Mouse (Mus musculus) right cerebral cortex, postnatal 10 days (tissue): Measurements from ENCODE around the gene Ccdc149.

ENCODE experiments used
- DNase-seq, 2 experiments: peaks; one replicate each; pipeline ENCODE4 v3.0.0; 2021; ENCODE audit warnings: low spot score in 2 of 2

The Ccdc149 gene

DNA sequence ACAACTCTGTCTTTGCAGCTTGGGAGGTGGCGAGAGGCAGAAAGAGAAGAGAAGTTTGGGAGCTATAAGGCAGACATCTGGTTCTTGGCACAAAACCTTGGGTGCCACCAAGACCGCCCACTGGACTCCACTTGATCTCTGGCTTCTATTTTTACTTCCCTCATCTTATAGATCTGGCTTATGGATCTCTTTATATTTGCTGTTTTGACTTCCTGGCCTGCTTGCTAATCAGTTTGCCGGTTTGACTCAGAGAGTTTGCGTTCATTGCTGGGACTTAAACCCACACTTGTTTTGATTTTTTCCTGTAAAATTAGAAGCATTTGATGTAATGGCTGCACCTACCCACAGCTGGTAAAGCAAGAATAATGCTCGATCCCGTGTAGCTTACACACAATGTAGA is 100.4 kb downstream of the Ccdc149 start:
- no peak for DNase-seq

GRCm38 (mm10) chr5:52367866-52368840 is 103.2 kb downstream of the Ccdc149 start:
- peak; percentile 44 for DNase-seq

DNA sequence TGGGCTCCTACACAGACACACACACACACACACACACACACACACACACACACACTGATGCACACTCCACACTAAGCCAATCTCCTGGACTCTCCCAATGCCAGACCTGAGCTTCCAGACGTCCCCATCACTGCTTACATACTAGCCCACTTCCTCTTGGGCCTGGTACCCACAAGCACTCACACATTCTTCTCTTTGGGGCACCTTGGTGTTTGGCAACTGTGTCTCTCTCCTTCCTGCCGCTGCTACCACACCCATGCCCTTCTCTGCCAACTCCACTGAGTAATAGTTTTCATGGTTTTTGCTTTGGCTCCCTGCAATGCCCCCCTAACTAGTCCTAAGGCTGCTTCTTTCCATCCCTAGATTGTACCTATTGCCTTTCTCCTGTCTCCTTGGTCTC is 104.7 kb downstream of the Ccdc149 start:
- no peak for DNase-seq

DNA sequence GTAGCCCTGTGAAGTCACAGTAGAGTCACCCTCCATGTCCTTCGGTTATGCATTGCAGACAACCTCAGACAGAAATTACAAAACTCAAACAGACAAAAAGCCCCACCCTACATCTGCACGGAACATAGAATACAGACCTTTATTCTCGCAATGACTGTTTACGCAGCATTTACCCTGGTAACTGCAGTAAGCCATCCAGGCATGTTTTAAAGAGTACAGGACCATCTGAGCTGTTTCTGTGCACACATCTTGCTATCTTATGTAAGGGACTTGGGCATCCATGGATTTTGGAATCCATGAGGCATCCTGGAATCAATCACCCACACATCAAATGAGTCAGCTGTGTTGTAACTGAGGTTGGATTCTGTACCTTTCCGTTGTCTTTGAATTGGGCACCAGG is 105.4 kb downstream of the Ccdc149 start:
- no peak for DNase-seq

- DNase-seq = no peak
Observed at GRCm38 (mm10) chr5:52364521-52364920, 106.8 kb downstream of the Ccdc149 start.

GRCm38 (mm10) chr5:52363468-52364150 is 107.7 kb downstream of the Ccdc149 start, which contains the start of gene Sod3:
TSS of gene Sod3 (plus strand) at chr5:52363791.
- DNase-seq = peak in 1 of 2 experiments; percentile 38

DNA sequence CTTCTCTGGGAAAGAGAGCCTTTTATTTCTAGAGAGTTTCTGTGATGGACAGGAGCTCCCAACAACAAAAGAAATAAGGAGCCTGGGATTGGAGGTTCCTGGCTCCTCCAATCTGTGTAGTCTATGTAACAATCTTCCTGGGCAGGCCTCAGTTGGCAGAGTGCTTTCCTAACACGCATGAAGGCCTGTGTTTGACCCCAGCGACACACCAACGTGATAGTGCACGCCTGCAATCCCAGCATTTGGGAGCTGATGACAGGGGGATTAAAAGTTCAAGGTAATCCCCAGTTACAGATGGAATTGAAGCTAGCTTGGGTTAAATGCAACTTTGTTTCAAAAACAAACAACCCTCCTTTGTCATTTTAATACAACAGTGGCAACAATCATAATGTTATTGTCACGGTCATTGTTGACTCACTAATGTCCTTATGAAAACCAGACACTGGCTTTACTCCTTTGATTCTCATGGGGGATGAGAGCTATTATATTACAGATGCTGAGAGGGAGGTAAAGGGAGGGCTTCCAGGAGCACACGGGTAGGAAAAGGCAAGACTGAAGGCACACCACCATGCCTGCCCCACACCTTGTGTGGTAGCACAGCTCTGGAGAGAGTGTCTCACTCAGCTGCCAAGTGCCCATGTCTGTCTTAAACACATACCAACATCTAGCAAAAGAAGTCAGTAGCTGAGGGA is 108.4 kb downstream of the Ccdc149 start:
- DNase-seq = no peak

DNA sequence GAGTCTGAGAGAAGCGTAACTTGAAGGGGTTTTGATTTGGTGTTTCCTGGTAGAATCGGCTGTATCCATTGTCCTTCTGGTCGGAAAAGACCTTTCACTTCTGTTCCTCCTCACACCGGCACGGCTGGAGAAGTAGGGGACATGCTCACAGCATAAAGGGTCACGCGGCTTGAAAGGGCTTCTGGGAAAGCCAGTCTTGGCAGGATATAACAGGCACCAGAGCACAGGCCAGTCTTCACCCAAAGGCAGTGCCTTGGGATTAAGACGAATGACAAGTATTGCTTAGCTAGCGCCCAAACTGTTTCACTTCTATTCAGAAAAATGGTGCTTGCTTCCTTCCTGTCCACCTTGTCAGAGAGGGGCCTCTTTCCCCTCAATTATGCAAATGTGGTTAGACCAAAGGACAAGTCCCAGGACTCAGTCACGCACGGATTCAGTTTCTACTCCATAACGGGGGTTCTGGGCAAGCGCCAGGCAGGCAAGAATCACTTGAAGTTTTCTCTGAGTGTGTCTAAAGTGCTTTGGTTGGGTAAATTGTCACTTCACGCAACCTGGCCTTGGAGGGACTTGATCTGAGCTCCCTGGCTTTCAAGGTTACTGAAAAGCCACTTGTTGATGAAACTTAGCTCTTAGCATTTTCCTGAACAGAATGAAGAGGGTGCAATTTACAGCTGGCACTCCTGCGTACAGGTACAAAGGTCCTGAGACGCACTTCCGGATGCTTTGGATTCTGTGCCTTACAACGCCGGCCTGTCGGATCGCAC is 110.9 kb downstream of the Ccdc149 start:
- no peak for DNase-seq

- DNase-seq = no peak
Observed at GRCm38 (mm10) chr5:52358120-52358519, 113.2 kb downstream of the Ccdc149 start.

DNA sequence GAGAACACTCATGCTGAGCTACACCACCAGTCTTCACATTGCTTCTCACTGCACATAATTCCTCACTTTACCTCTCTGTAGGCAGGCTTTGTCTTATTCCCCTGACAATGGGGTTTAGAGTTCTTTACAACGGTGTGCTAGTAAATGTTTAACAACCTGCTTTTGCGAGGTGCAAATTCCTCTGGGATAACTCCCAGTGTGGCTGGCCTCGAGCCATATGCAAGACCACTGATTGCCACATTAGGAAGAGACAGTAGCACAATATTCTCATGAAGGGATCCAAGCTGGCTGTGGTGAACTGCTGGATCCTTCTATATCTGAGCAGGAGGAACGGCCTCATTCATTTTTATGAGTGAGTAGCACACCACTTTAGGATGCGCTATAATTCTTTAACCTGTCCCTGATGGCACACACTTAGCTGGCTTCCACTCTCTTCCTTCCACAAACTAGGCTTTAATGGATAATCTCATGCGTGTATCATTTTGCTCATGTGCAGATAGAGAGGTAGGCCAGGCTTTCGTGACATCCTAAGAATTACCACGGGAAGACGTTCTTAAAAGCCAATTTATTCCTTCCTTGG is 114.1 kb downstream of the Ccdc149 start:
- DNase-seq = no peak

DNA sequence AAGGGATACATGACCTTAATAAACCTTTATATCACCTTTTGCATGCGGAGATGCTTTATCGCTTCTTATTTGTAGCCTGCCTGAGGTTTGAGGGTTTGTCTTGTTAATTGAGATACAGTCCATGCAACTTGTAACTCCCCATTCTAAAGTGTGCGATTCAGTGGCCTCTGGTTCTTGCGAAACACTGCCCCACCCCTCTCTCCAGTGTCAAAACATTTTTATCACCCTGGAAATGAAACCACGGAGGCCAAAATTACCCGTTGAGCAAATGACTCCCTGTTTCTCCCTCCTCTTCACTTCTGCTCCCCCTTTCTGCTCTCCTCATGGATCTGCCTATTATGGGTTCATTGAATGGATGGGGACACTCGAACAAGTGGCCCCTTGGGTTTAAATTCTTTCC is 115.7 kb downstream of the Ccdc149 start:
- no peak for DNase-seq

- DNase-seq = no peak
Observed at GRCm38 (mm10) chr5:52354441-52354840, 116.9 kb downstream of the Ccdc149 start.

DNA sequence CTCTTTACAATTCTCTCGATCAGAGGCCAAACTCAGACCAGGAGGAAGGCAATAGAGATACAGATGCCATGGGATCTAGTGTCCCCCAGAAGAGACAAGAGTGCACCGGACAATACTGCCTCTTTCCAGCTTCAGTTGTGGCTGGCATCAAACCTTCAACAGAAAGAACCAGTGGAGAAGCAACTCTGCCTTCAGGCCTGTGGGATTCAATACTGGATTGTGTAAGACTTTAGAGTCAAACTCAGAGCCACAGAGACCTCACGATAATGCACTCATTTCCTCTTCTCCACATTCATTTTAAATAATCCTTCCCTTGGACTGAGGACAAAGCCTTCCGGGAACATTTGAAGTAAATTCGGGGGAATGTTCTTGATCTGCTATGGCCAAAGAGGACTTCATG is 118.6 kb downstream of the Ccdc149 start:
- DNase-seq = no peak

GRCm38 (mm10) chr5:52351561-52351960 is 119.8 kb downstream of the Ccdc149 start:
- DNase-seq = no peak

GRCm38 (mm10) chr5:52350451-52350850 is 120.9 kb downstream of the Ccdc149 start:
- DNase-seq = no peak

DNA sequence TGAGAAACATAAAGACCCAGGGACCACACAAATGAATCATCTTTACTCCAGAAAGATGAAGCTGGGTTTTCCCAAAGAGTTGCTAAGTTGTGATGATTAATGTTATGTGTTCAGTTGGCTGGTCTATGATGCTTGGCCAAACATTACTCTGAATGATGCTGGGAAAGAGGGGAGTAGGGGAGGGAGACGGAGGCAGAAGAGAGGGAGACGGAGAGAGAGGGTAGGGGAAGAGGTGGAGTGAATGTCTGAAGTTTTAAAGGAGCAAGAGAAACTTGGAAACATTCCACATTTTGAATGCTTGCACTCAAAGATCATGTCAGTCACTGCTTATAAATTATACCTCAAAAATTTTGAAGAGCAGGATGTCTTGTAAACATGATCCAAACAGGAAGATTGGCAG is 124.4 kb downstream of the Ccdc149 start:
- DNase-seq = no peak

- DNase-seq = no peak
Observed at GRCm38 (mm10) chr5:52339134-52339533, 132.2 kb downstream of the Ccdc149 start.

DNA sequence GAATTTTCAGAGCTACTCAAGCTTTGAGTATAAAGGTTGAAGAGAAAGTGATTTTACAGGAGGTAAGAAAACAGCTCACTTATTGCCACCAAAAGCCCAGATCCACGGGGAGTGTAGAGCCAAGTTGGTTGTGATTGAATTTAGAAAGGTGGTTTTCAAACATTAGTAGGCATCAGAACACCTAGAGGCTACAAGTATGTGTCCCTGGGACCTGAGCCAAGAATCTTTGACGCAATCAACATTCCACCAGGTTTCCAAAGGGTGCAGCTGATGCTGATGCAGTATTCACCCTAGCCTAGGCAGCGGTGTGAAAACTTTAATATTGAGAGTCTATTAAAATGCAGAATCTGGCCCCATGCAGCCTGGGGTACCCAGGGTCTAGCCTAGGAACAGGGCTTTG is 135.7 kb downstream of the Ccdc149 start:
- no peak for DNase-seq

GRCm38 (mm10) chr5:52332120-52332519 is 139.2 kb downstream of the Ccdc149 start:
- DNase-seq = no peak
